Mouse (Mus musculus): Measurements from ENCODE around the gene Phb2.

The Phb2 gene

GRCm38 (mm10) chr6:124693243-124693981, 18.7 kb upstream of the Phb2 start:
- DNase-seq: no peak

DNA sequence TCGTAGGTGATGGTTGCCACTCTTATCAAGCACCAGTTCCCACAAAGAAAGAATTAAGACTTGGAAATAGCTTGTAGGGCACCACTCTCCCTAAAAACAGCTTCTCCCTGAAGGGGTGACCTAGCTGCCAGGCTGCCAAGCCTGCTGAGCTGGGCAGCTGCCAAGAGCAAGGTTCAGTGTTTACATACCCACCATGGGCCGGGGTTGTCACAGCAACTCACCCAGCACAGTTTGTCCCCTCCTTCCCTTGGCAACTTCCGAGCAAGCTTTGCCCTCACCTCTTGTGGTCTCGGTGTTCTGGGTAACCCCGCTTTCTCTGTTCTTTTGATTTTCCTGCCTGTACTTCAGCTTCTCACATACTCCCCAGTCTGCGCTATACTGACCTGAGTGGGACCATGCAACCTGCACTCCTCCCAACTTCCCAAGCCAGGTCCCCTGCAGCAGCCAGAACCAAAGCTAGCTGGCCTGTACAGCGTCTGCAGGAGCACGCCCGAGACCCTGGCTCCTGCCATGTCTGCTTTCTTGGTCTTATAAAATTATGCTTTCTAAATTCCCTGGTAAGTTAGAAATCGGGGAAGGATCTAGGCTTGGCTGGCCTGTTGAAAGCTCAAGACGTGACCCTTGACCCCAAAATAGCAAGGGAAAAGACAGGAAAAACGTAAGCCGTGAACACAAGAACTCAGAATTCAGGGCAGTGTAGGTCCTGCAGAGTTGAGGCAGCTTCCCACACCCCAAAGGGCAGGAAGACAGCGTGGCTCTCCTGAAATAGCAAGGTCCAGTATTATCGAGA, 17.8 kb upstream of the Phb2 start:
- peak; percentile 78 to 81 for DNase-seq

- no peak for DNase-seq
Observed at GRCm38 (mm10) chr6:124696441-124697150, 15.5 kb upstream of the Phb2 start.

DNA sequence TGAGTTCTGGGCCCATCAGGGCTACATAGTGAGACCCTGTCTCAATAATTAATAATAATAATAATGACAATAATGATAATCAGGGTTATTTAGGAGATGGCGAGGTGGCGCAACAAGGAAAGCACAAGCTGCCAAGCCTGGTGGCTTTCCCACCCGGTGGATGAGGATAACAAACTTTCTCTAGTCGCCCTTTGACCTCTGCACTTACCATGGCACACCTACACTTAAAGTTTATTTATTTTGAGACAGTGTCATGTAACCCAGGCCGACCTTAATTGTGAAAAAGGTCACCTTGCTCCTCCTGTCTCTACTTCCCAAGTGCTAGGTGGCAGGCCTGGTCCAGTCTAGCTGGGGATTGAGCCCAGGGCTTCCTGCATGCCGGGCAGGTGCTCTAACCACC, 13.4 kb upstream of the Phb2 start:
- DNase-seq: no peak

GRCm38 (mm10) chr6:124699366-124699765, 12.8 kb upstream of the Phb2 start:
- DNase-seq: peak; percentile 43 to 50

DNA sequence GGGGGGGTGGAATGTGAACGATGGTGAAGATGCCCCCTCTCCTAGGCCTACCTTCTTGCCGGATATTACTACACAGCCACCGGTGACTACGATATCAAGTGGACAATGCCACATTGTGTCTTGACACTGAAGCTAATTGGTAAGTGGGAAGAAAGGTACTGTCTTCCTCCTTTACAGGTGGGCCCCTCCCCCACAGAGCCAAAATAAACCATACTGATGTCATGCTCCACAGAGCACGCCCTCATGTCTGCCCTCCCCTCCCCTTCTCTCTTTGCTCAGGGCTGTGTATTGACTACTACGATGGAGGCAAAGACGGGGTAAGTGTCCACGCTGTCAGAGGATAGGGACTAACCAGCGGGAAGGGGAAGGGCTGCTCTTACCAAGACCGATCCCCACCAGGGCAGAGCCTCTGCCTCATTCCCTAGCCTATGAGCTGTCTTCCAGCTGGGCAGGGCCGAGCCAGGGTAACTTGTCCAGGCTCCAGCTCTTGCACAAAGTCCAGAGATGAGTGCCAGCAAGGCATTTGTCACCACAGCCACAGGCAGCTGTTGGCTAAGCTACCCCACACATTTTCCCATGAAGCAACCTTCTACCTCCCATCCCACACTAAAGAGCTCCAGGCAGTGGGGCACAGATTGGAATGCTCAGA, 12.1 kb upstream of the Phb2 start:
- DNase-seq: peak; percentile 48 to 61

DNA sequence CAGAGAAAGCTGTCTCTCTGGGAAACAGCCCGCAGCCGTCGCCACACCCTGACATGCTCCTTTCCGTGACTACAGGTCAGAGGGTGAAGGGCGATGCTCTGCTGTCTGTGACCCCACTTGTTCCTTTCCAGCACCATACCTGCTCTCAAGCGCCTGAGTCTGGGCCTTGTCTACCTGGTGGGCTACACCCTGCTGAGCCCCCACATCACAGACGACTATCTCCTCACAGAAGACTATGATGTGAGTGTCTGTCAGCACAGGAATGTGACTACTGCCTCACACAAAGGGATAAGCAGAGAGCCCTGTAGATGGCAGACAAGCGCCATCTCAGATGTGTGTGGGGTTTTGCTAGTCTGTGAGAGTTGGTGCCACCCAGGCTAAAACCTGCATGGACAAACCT, 10.8 kb upstream of the Phb2 start:
- no peak for DNase-seq

DNA sequence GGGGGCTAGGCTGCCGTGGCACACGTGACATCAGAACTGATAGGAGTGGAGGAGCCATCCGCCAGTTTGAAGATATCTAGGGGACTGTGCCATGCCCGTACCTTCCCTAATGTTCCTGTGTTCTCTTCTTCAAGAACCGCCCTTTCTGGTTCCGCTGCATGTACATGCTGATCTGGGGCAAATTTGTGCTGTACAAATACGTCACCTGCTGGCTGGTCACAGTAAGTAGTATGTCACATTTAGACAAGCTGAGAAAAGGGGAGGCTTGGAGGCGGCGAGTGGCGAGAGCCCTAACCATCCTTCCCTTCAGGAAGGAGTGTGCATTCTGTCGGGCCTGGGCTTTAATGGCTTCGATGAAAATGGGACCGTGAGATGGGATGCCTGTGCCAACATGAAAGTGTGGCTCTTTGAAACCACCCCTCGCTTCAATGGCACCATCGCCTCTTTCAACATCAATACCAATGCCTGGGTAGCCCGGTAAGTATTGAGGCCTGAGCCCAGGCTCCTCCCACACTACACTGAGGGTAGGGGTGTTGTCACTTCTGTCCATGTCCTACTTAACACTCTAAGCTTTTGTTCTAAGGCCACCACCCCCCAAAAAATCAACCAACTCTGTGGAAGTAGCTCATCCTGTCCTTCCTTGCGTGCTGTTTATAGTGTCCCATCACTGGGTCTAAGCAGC, 9.9 kb upstream of the Phb2 start:
- DNase-seq: no peak

DNA sequence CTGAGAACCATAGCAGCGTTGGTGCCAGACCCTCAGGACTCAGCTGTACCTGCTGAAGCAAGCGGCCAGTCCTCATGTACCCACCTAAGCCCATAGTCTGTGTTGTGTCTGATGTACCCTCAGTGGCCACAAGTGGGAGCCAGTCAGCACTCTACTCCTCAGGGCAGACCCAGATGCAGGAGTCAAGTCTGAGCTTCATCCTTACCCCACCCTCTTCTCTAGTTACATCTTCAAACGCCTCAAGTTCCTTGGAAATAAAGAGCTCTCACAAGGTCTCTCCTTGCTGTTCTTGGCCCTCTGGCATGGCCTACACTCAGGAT, 9.4 kb upstream of the Phb2 start:
- peak; percentile 76 to 84 for DNase-seq

DNA sequence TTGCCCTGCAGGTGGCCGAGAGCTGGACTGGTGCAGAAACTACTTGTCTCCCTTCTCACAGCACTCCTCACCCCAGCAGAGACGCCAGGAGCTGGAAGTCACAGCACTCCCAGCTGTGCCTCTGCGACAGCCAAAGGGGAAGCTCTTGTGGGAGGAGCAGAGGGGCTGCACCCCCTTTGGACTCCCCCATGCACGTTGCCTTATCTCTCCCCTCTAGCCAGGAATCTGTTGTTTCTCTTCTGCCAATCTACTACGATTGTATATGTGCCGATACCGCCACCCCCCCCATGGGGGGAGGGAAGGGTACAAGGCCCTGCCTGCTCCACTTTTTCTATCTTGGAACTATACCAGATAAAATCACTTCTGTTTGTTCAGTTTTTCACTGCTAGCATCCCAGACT, 8.3 kb upstream of the Phb2 start:
- no peak for DNase-seq

DNA sequence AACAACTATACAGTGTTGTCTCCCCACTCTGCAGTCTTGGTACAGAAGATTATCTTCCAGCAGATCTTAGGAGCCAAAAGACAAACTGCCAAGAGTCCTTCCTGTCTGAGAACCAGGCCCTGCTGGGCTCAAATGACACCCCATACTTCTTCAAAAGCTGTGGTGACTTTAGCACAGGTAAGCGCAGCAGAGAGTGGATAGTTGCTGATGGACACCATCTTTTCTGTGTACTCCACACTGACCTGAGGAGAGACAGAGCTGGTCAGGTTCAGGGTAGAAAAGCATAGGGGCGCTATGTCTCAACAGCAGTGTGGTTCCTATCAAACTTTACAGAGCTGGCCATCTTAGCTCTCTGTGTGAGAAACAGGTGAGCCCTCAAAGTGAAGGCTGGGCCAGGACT, 7.7 kb upstream of the Phb2 start:
- no peak for DNase-seq

GRCm38 (mm10) chr6:124706061-124706627, 6.0 kb upstream of the Phb2 start:
- DNase-seq: no peak

DNA sequence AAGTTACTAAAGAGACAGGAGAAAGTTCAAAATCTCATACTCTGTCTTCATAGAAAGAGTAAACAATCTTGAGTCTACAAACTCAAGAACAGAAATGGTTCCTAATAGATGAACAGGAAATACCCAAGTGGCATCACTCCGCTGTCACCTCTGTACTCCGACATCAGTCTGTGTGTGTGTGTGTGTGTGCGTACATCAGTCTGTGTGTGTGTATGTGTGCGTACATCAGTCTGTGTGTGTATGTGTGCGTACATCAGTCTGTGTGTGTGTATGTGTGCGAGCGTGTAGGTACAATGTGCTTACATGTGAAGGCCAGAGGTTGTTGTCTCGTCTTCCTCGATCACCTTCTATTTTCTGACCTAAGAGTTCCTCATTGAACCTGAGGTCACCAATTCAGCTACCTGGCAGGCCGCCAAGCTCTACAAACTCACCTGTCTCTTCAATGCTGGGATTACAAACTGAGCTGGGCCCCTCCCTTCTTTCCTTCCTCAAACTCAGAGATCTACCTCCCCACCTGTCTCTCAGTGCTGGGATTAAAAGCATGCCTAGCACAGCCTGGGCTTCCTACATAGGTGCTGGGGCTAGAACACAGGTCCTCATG, 3.7 kb upstream of the Phb2 start:
- no peak for DNase-seq

DNA sequence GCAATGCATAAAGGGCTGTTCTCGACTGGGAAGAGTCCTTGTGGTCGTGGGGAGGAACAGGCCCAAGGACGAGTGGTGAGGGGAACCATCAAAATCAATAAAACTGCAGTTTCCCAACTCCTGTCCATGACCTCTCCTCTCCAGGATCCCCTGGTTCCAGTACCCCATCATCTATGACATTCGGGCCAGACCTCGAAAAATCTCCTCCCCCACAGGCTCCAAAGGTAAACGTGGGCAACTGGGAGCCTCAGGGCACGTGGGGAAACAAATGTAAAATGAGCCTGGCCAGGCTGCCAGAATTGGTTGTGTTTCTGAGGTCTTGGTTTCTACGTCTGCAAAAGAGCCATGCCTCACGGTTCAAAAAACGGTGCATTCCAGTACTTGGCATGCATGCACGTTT, 782 bp downstream of the Phb2 start:
- DNase-seq: no peak

DNA sequence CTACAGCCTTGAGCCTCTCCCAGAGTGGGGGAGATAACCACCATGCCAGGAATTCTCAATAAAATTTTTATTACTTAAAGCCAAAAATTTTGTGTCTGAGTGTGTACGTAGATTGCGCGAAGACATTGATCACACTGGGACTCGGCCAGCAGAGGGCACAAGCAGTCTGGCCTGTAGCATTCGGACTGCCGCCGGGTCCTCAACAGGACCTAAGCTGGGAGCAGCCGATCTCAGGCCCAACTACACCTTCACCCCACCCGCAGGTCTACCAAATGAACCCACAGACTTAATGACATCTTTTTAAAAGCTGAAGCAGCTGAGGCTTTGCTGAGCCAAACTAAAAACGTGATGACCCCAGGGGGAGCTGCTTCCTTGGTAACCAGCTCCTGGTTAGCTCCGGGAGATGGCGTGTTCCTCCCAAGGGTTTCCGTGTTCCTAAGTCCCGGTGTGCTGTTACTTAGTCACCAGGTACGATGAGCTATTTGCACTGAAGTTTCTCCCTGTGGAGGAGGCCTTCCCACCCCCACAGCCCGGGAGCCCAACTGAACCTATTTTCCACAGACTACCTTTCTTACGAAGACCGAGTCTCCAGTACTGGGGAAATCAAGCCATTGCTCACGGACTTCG, 4.8 kb downstream of the Phb2 start:
- DNase-seq: peak; percentile 47 to 71

DNA sequence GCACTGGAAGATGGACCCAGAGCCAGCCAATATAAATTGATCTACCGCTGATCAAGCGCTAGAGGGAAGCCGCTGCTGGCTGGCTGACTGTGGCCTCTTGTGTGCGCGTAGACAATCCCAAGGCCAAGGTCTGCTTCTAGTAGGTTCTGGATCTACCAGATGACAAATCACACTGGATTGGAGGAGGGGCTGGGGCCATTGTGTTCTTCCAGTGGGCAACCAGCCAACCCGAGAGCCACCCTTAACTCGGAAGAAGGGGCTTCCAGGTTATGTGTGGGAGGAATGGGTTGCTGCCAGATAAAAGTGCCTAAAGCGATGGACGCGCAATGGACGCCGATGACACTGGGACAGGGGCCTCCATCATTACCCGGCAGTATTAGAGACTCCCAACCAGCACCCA, 5.8 kb downstream of the Phb2 start:
- no peak for DNase-seq

DNA sequence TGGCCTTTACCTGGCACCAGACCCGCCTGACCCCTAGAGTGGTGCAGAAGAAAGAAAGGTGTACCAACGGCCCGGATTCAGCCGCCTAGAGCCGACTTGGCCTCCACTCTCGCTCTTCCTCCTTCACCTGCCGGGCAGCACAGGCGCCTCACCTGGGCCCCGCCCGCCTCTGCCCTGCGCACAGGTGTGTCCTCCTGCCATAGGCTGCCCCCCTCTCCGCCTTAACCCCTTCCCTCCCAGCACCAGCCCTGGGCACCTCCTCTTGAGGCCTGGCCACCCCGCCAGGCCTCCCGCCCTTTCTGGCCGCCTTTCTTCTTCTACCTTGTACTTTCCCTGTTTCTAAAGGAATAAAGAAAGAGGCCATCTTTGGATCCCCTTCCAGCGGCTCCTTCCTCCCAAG, 6.6 kb downstream of the Phb2 start:
- no peak for DNase-seq

DNA sequence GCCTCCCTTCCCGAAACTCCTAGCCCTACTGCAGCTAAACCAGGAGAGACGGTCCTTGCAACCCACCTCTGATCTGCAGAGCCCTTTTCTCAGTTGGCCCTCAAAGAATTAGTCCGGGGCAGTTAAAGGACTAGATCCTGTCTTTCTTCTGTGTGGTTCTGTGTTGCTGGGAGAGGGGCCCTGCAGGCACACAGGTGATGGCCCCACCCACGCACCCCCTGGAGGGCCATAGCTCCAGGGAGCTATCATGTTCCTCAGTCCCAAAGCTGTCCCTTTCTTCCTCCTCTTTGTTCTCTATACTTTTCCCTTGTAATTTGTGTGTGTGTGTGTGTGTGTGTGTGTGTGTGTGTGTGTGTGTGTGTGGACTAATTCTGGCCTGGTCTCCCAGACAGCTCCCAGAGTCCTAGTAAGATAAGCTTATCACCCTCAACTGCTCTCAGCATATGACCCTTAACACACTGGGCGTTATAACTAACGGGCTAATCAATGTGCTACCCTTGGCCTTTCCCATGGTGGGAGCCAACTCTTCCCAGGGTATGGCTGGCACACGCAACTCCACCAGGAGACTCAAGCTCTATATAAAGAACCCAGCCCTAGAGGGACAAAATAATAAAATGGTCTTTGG, 7.3 kb downstream of the Phb2 start:
- DNase-seq: no peak

- DNase-seq: no peak
Observed at GRCm38 (mm10) chr6:124720904-124721303, 8.8 kb downstream of the Phb2 start.

- DNase-seq: no peak
Observed at GRCm38 (mm10) chr6:124722876-124723473, 10.8 kb downstream of the Phb2 start.

GRCm38 (mm10) chr6:124723541-124723940, 11.4 kb downstream of the Phb2 start:
- DNase-seq: no peak
